Mouse (Mus musculus) spleen, adult 2 months (tissue): Measurements from ENCODE around the gene Mov10. TPM values are rescaled to one million over a fixed set of nuclear protein-coding genes. Genes with fewer than 3 reads are reported as not detected.
"Not testable (repeated sequence)": the region's sequence is repeated elsewhere in the genome, so short reads cannot be mapped to it uniquely, and the experiment has no call there.

ENCODE experiments used
- DNase-seq, 2 experiments: peaks; one replicate each; pipeline versions ENCODE4 v3.0.0 to v3.0.0-alpha.2; 2012 to 2021; ENCODE audit warnings: low spot score in 2 of 2, low read depth in 1 of 2
- H3K27ac ChIP-seq: fragments of 200-500 bp; 2 replicates; pipeline ENCODE4 v1.5.1; 2012; ENCODE audit warnings: low read length, inconsistent platforms; ENCODE audit not compliant: insufficient read depth
- H3K27me3 ChIP-seq: fragments of 200-500 bp; 2 replicates; pipeline ENCODE4 v1.6.1; 2012; ENCODE audit warnings: mild to moderate bottlenecking, moderate library complexity, low read length, inconsistent platforms; ENCODE audit not compliant: control insufficient read depth, insufficient read depth
- H3K36me3 ChIP-seq: fragments of 200-500 bp; 2 replicates; pipeline ENCODE4 v1.6.1; 2012; ENCODE audit warnings: mild to moderate bottlenecking, low read length, inconsistent platforms; ENCODE audit not compliant: control insufficient read depth, insufficient read depth
- H3K4me1 ChIP-seq: fragments of 200-500 bp; 2 replicates; pipeline ENCODE4 v1.6.1; 2011; ENCODE audit warnings: inconsistent platforms; ENCODE audit not compliant: control insufficient read depth, insufficient read depth, insufficient read length
- H3K4me3 ChIP-seq: fragments of 200-500 bp; 2 replicates; pipeline ENCODE4 v1.5.1; 2011; ENCODE audit warnings: mild to moderate bottlenecking, inconsistent platforms; ENCODE audit not compliant: insufficient read depth, insufficient read length; ENCODE audit errors: extremely low read depth
- CTCF ChIP-seq: fragments of 200-500 bp; IDR thresholded peaks from 2 replicates; pipeline ENCODE4 v1.5.1; 2011; ENCODE audit warnings: mild to moderate bottlenecking, inconsistent platforms; ENCODE audit not compliant: insufficient read depth, insufficient read length, insufficient replicate concordance; ENCODE audit errors: extremely low read depth
- POLR2A ChIP-seq: fragments of 200-500 bp; IDR thresholded peaks from 2 replicates; pipeline ENCODE4 v1.6.1; 2011; ENCODE audit warnings: low read depth, low read length, inconsistent platforms
- WGBS: fragments of 180-500 bp; shearing (Covaris S2); methylation state at CpG from one replicate; pipeline ENCODE4 v1.1.7; 2018; 5-methylcytosine and 5-hydroxymethylcytosine counted together
- polyA plus RNA-seq: library from polyadenylated mRNA; depleted of rRNA; stranded (reverse); fragments of >200 nt; gene quantifications from 2 replicates; pipeline ENCODE4 v1.2.3, GENCODE M21; 2012

Gene Mov10
- polyA plus RNA-seq, 1 experiment = 13.5 TPM

DNA sequence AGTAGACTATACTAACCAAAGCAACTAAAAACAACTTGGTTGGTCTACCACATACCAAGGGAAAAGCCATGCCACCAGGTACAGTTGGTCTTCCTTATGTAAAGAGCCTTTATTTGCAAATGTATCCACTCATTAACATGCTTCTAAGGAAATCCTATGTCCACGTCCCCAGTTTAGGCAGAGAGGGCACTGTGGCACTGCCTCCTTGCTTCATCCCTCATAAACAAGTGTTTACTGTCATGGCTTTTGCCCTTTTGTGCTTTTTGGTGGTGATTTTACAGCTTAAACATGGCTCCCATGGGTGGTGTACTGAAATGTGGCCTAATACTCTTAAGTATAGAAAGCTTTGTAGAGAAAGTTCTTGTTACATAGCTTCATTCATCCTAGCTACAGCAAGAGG lies 2.1 kb upstream of the Mov10 start:
- TF ChIP-seq POLR2A (no peak), CTCF (no peak)
- Histone ChIP-seq H3K27me3 (no peaks in the 10 kb centered on the region), H3K36me3 (peaks cover 9% of the 10 kb centered on the region), H3K4me3 (no peak overlapping the region), H3K27ac (no peak overlapping the region), H3K4me1 (no peaks in the 10 kb centered on the region; the same call in 1 of the 2 replicates)
- 85% methylated on average over 1 of the region's 1 CpGs for WGBS
- DNase-seq = no peak

- DNase-seq = no peak
- Histone ChIP-seq H3K4me1 (no peaks in the 10 kb centered on the region; the same call in 1 of the 2 replicates), H3K27me3 (no peaks in the 10 kb centered on the region)
Observed at GRCm38 (mm10) chr3:104818749-104819134, 379 bp upstream of the Mov10 start.

GRCm38 (mm10) chr3:104817481-104817990 lies 827 bp downstream of the Mov10 start:
- peak overlapping the region; percentile 93 for H3K4me3 ChIP-seq
- H3K36me3 ChIP-seq = peaks cover 7% of the 10 kb centered on the region; the same call in 1 of the 2 replicates
- peak in 1 of 2 experiments; percentile 44 for DNase-seq
- no peak for TF ChIP-seq CTCF
- no peak for TF ChIP-seq POLR2A
- peak overlapping the region; percentile 84 for H3K27ac ChIP-seq
- H3K4me1 ChIP-seq = no peaks in the 10 kb centered on the region; the same call in 1 of the 2 replicates
- under 1% methylated on average over 46 of the region's 46 CpGs for WGBS
- H3K27me3 ChIP-seq = no peaks in the 10 kb centered on the region

More at GRCm38 (mm10) chr3:104818749-104819134, 379 bp upstream of the Mov10 start:
- TF ChIP-seq POLR2A (no peak), CTCF (no peak)
- H3K4me3 ChIP-seq = peak overlapping the region; percentile 93; the same call in 1 of the 2 replicates
- H3K27ac ChIP-seq = no peak overlapping the region
- WGBS = 9% methylated on average over 3 of the region's 3 CpGs
- H3K36me3 ChIP-seq = peaks cover 7% of the 10 kb centered on the region; the same call in 1 of the 2 replicates

DNA sequence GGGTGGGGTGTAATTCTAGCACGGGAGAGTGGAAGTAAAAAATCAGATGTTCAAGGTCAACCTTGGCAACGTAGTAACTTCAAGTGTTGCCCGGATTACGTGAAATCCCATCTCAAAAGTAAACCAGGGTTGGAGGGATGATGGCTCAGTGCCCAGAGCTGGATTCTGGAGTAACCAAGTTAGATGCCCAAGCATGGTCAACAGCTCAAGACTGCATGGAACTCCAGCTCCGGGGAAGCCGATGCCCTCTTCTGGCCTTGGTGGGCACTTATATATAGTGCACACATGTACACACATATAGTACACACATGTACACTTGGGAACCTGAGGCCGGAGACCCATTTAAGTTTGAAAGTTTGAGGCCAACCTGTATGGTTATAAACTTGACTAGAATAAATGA lies 2.2 kb downstream of the Mov10 start:
- H3K36me3 ChIP-seq = peaks cover 2% of the 10 kb centered on the region; the same call in 1 of the 2 replicates
- no peak for TF ChIP-seq CTCF
- no peak for TF ChIP-seq POLR2A
- 97% methylated on average over 7 of the region's 7 CpGs for WGBS
- no peak for DNase-seq
- no peak overlapping the region for H3K27ac ChIP-seq
- peaks cover 2% of the 10 kb centered on the region; the same call in 1 of the 2 replicates for H3K4me1 ChIP-seq
- no peak overlapping the region for H3K4me3 ChIP-seq
- no peaks in the 10 kb centered on the region for H3K27me3 ChIP-seq

DNA sequence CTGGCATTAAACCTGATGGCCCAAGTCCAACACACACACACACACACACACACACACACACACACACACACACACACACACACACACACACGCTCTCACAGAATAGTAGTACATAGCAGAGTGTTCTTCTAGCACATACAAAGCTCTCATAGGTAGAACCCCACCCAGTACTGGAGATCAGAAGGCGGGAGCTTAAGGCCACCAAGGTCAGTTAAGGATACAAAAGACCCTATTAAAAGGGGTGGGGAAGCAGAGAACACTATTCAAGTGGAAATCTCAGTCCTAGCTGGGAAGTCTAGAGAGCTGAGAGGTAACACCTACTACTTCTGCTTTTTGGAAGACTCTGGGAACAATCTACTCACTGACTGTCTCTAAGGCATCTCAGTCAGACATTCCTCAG lies 3.0 kb downstream of the Mov10 start:
- no peak for DNase-seq
- Histone ChIP-seq H3K36me3 (no peaks in the 10 kb centered on the region), H3K27ac (no peak overlapping the region), H3K4me3 (no peak overlapping the region), H3K4me1 (peaks cover 2% of the 10 kb centered on the region; the same call in 1 of the 2 replicates), H3K27me3 (no peaks in the 10 kb centered on the region)
- TF ChIP-seq POLR2A (no peak), CTCF (no peak)
- 88% methylated on average over 2 of the region's 2 CpGs for WGBS

- H3K4me1 ChIP-seq = peaks cover 2% of the 10 kb centered on the region; the same call in 1 of the 2 replicates
- DNase-seq = no peak
- no peak for TF ChIP-seq CTCF
- TF ChIP-seq POLR2A = no peak
- H3K27me3 ChIP-seq = no peaks in the 10 kb centered on the region
- no peak overlapping the region for H3K27ac ChIP-seq
- H3K36me3 ChIP-seq = no peaks in the 10 kb centered on the region
- WGBS = 90% methylated on average over 1 of the region's 1 CpGs
- no peak overlapping the region for H3K4me3 ChIP-seq
Observed at GRCm38 (mm10) chr3:104814746-104815145, 3.6 kb downstream of the Mov10 start.

DNA sequence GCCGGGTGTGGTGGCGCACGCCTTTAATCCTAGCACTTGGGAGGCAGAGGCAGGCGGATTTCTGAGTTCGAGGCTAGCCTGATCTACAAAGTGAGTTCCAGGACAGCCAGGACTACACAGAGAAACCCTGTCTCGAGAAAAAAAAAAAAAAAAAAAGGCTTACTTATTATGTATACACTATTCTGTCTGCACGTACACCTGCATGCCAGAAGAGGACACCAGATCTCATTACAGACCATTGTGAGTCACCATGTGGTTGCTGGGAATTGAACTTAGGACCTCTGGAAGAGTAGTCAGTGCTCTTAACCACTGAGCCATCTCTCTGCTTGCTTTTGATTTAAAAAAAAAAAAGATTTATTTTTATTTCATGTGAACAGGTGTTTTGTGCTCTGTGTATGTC lies 5.1 kb downstream of the Mov10 start:
- H3K4me3 ChIP-seq, H3K4me1 ChIP-seq, H3K27ac ChIP-seq, H3K27me3 ChIP-seq, H3K36me3 ChIP-seq, DNase-seq: not testable (repeated sequence)
- 94% methylated on average over 7 of the region's 7 CpGs for WGBS
